Mouse (Mus musculus) cerebellum, adult 2 months (tissue): ENCODE measurements around the gene Cd52.

ENCODE experiments used
- CTCF ChIP-seq: fragments of 200-500 bp; IDR thresholded peaks from 2 replicates; pipeline ENCODE4 v1.5.1; 2011; ENCODE audit warnings: low read depth, mild to moderate bottlenecking, control low read depth, low read length, moderate library complexity, borderline replicate concordance; ENCODE audit not compliant: insufficient read depth
- POLR2A ChIP-seq: fragments of 200-500 bp; IDR thresholded peaks from 2 replicates; pipeline ENCODE4 v1.6.1; 2011; ENCODE audit warnings: low read length, control low read depth, borderline replicate concordance; ENCODE audit not compliant: insufficient read depth

- TF ChIP-seq POLR2A (no peak), CTCF (no peak)
Observed at GRCm38 (mm10) chr4:134101979-134102741, 7.3 kb upstream of the Cd52 start, which contains the start of gene Ubxn11.
